Mouse (Mus musculus) heart, adult 2 months (tissue): ENCODE results near the gene Rspo4.

ENCODE experiments used
- CTCF ChIP-seq: fragments of 200-600 bp; IDR thresholded peaks from 2 replicates; pipeline ENCODE4 v1.8.1; 2022; ENCODE audit warnings: antibody characterized with exemption, mild to moderate bottlenecking, moderate library complexity
- EP300 ChIP-seq: fragments of 200-500 bp; IDR thresholded peaks from 2 replicates; pipeline ENCODE4 v1.6.1; 2011; ENCODE audit warnings: low read depth, low read length, control low read depth; ENCODE audit not compliant: insufficient read depth
- POLR2A ChIP-seq: fragments of 200-500 bp; IDR thresholded peaks from 2 replicates; pipeline ENCODE4 v1.6.1; 2011; ENCODE audit warnings: mild to moderate bottlenecking, low read depth, low read length, control low read depth; ENCODE audit not compliant: insufficient read depth

DNA sequence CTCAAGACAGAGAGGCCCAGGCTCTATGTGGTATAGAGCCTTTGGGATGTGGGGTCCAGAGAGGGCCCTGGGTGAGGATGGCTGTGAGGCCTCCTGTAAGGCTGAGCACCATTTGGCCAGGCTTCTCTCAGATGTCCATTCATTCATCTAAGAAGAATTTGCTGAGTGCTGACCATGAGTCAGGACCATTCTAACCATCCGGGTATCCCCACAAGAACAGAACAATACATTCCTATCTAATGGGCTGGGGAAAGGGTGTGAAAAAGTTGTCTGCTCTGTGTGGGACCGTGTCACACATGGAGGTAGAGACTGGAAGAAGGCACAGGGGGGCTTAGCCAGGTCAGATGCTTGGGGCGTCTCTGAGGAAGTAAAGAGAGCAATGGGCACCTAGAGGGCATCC is 69.0 kb downstream of the Rspo4 start:
- TF ChIP-seq POLR2A, result no peak
- TF ChIP-seq CTCF, result no peak
- no peak for TF ChIP-seq EP300
